Mouse (Mus musculus) heart, postnatal 0 days (tissue): ENCODE measurements around the gene Pi4k2a. TPM values are rescaled to one million over a fixed set of nuclear protein-coding genes. Genes with fewer than 3 reads are reported as not detected.

Source experiments
- ATAC-seq: fragments of 200-750 bp; cut with Nextera tagmentation; 2 replicates; pipeline ENCODE4 v1.8.0; 2017; ENCODE audit warnings: low read depth, moderate number of reproducible peaks, moderate library complexity; ENCODE audit not compliant: insufficient read depth
- DNase-seq: peaks from one replicate; pipeline ENCODE4 v3.0.0-alpha.2; 2016; ENCODE audit warnings: low spot score
- H3K27ac ChIP-seq: fragments of 300-500 bp; sonication (generic); 2 replicates; pipeline ENCODE4 v1.5.1; 2014; ENCODE audit warnings: low read depth, mild to moderate bottlenecking
- H3K27me3 ChIP-seq: fragments of 300-500 bp; sonication (generic); 2 replicates; pipeline ENCODE4 v1.6.1; 2014; ENCODE audit warnings: low read length, mixed read lengths; ENCODE audit not compliant: control insufficient read depth, insufficient read depth
- H3K36me3 ChIP-seq: fragments of 300-500 bp; sonication (generic); replicated peaks from 2 replicates; pipeline ENCODE4 v1.6.1; 2014; ENCODE audit warnings: low read length, mixed read lengths; ENCODE audit not compliant: control insufficient read depth, insufficient read depth
- H3K4me1 ChIP-seq: fragments of 300-500 bp; sonication (generic); 2 replicates; pipeline ENCODE4 v1.6.1; 2014; ENCODE audit warnings: antibody characterized with exemption; ENCODE audit not compliant: control insufficient read depth, insufficient read depth
- H3K4me2 ChIP-seq: fragments of 300-500 bp; sonication (generic); 2 replicates; pipeline ENCODE4 v1.6.1; 2014; ENCODE audit warnings: low read depth, mild to moderate bottlenecking, low read length, moderate library complexity
- H3K4me3 ChIP-seq: fragments of 300-500 bp; sonication (generic); 2 replicates; pipeline ENCODE4 v1.5.1; 2014; ENCODE audit warnings: low read depth, low read length
- H3K9ac ChIP-seq: fragments of 300-500 bp; sonication (generic); replicated peaks from 2 replicates; pipeline ENCODE4 v1.6.1; 2014; ENCODE audit warnings: low read depth, low read length, mixed read lengths
- H3K9me3 ChIP-seq: fragments of 300-500 bp; sonication (generic); replicated peaks from 2 replicates; pipeline ENCODE4 v1.6.1; 2016; ENCODE audit warnings: low read length; ENCODE audit not compliant: control insufficient read depth
- CTCF ChIP-seq: IDR thresholded peaks from 2 replicates; pipeline ENCODE4 v1.5.1; 2016; ENCODE audit warnings: antibody characterized with exemption, control low read depth, low read depth
- EP300 ChIP-seq: IDR thresholded peaks from 2 replicates; pipeline ENCODE4 v1.6.1; 2016; ENCODE audit warnings: antibody characterized with exemption, low read depth
- WGBS: fragments of 180-500 bp; shearing (Covaris S2); extraction: QIAGEN DNeasy Blood & Tissue Kit; methylation state at CpG from one replicate; pipeline ENCODE4 v1.1.7; 2014; 5-methylcytosine and 5-hydroxymethylcytosine counted together
- polyA plus RNA-seq: library from polyadenylated mRNA; unstranded; fragments of >200 nt; fragmentation: Nextera tagmentation; extraction: Ambion mirVana; gene quantifications from 2 replicates; pipeline ENCODE4 v1.2.1, GENCODE M21; 2015
- total RNA-seq: library from RNA; depleted of rRNA; stranded (reverse); fragments of >200 nt; gene quantifications from 2 replicates; pipeline ENCODE4 v1.2.3, GENCODE M21; 2014; ENCODE audit warnings: low replicate concordance; rRNA removed

Pi4k2a gene
- total RNA-seq (6.7 and 6.9 TPM in 2 replicates), polyA plus RNA-seq (12.6 and 13.4 TPM in 2 replicates)

- Histone ChIP-seq H3K27me3 (no peaks in the 10 kb centered on the region), H3K9me3 (no peaks in the 10 kb centered on the region), H3K36me3 (peaks cover 10% of the 10 kb centered on the region), H3K4me2 (peak within 1 kb of the TSS; percentile 77), H3K4me3 (peak within 1 kb of the TSS; percentile 90), H3K27ac (peak within 1 kb of the TSS; percentile 93), H3K9ac (peak within 1 kb of the TSS; percentile 90), H3K4me1 (peaks cover 16% of the 10 kb centered on the region)
- DNase-seq = peak; percentile 99
- TF ChIP-seq EP300 (0 out of 2 replicates have a peak, but pooled peaks have one; percentile 16), CTCF (no peak)
- under 1% methylated on average over 51 of the region's 55 CpGs for WGBS
- peak; percentile 99 for ATAC-seq
These were observed at the start of gene Pi4k2a for GRCm38 (mm10) chr19:42089748-42090595. Pi4k2a (plus strand) TSS chr19:42090470.

- no peak for ATAC-seq
- Histone ChIP-seq H3K4me1 (peaks cover 7% of the 10 kb centered on the region; the same call in 1 of the 2 replicates), H3K36me3 (no peaks in the 10 kb centered on the region), H3K9ac (no peak overlapping the region), H3K9me3 (no peaks in the 10 kb centered on the region), H3K4me2 (no peak overlapping the region), H3K4me3 (no peak overlapping the region), H3K27me3 (0 out of 2 replicates have a peak, but pooled peaks cover 2% of the 10 kb centered on the region), H3K27ac (no peak overlapping the region)
- no peak for TF ChIP-seq CTCF
- TF ChIP-seq EP300 = no peak
- DNase-seq = no peak
- 91% methylated on average over 6 of the region's 6 CpGs for WGBS
These were observed 46.3 kb upstream of the Pi4k2a start for GRCm38 (mm10) chr19:42043988-42044387.

- WGBS = 20% methylated on average over 23 of the region's 23 CpGs
- TF ChIP-seq EP300 (no peak), CTCF (peak; percentile 86)
These were observed 44.8 kb upstream of the Pi4k2a start, which contains the start of gene Hoga1 for GRCm38 (mm10) chr19:42045269-42046102. Hoga1 (plus strand) TSS chr19:42045610.

GRCm38 (mm10) chr19:42050251-42050650 is 40.0 kb upstream of the Pi4k2a start:
- no peaks in the 10 kb centered on the region for H3K36me3 ChIP-seq
- no peaks in the 10 kb centered on the region for H3K27me3 ChIP-seq
- 74% methylated on average over 1 of the region's 1 CpGs for WGBS
- H3K4me2 ChIP-seq = no peak overlapping the region
- H3K27ac ChIP-seq = no peak overlapping the region
- no peak overlapping the region for H3K4me3 ChIP-seq
- ATAC-seq (no peak), DNase-seq (no peak)
- H3K4me1 ChIP-seq = peaks cover 7% of the 10 kb centered on the region; the same call in 1 of the 2 replicates
- no peak overlapping the region for H3K9ac ChIP-seq
- no peaks in the 10 kb centered on the region for H3K9me3 ChIP-seq
- no peak for TF ChIP-seq CTCF
- TF ChIP-seq EP300 = no peak

More at GRCm38 (mm10) chr19:42045269-42046102, 44.8 kb upstream of the Pi4k2a start, which contains the start of gene Hoga1:
- Histone ChIP-seq H3K9me3 (no peaks in the 10 kb centered on the region), H3K36me3 (no peaks in the 10 kb centered on the region), H3K4me2 (peak within 1 kb of the TSS; percentile 63), H3K27ac (no peak within 1 kb of the TSS), H3K27me3 (no peaks in the 10 kb centered on the region), H3K4me3 (peak within 1 kb of the TSS; percentile 44), H3K9ac (peak within 1 kb of the TSS; percentile 48; the same call in 1 of the 2 replicates), H3K4me1 (peaks cover 7% of the 10 kb centered on the region; the same call in 1 of the 2 replicates)
- peak; percentile 93 for ATAC-seq
- DNase-seq = peak; percentile 89

- Histone ChIP-seq H3K27ac (no peak overlapping the region), H3K4me3 (no peak overlapping the region), H3K4me2 (no peak overlapping the region), H3K9me3 (no peaks in the 10 kb centered on the region), H3K36me3 (no peaks in the 10 kb centered on the region), H3K27me3 (no peaks in the 10 kb centered on the region), H3K9ac (no peak overlapping the region), H3K4me1 (no peaks in the 10 kb centered on the region)
- WGBS = 77% methylated on average over 3 of the region's 3 CpGs
- no peak for ATAC-seq
- TF ChIP-seq CTCF = no peak
- no peak for TF ChIP-seq EP300
- DNase-seq = no peak
These were observed 38.9 kb upstream of the Pi4k2a start for GRCm38 (mm10) chr19:42051351-42051750.
